Mouse (Mus musculus) thymus, adult 2 months (tissue): ENCODE measurements around the gene Aoc3. TPM values are rescaled to one million over a fixed set of nuclear protein-coding genes. Genes with fewer than 3 reads are reported as not detected.
"Not testable (repeated sequence)": the region's sequence is repeated elsewhere in the genome, so short reads cannot be mapped to it uniquely, and the experiment has no call there.

ENCODE experiments used
- DNase-seq: peaks from one replicate; pipeline ENCODE4 v3.0.0; 2021
- H3K27ac ChIP-seq: fragments of 200-500 bp; 2 replicates; pipeline ENCODE4 v1.5.1; 2012; ENCODE audit warnings: low read length, control low read depth; ENCODE audit not compliant: control insufficient read depth, insufficient read depth
- H3K27me3 ChIP-seq: fragments of 200-500 bp; 2 replicates; pipeline ENCODE4 v1.6.1; 2012; ENCODE audit warnings: mild to moderate bottlenecking, low read length, moderate library complexity, mixed read lengths; ENCODE audit not compliant: control insufficient read depth, insufficient read depth
- H3K36me3 ChIP-seq: fragments of 200-500 bp; 2 replicates; pipeline ENCODE4 v1.6.1; 2012; ENCODE audit warnings: mild to moderate bottlenecking, low read length, moderate library complexity; ENCODE audit not compliant: control insufficient read depth, insufficient read depth
- H3K4me1 ChIP-seq: fragments of 200-500 bp; replicated peaks from 2 replicates; pipeline ENCODE4 v1.6.1; 2012; ENCODE audit warnings: low read length; ENCODE audit not compliant: control insufficient read depth, insufficient read depth
- H3K4me3 ChIP-seq: fragments of 200-500 bp; 2 replicates; pipeline ENCODE4 v1.5.1; 2012; ENCODE audit warnings: mild to moderate bottlenecking, low read length, control low read depth, moderate library complexity; ENCODE audit not compliant: control insufficient read depth, insufficient read depth
- CTCF ChIP-seq: fragments of 200-500 bp; IDR thresholded peaks from 2 replicates; pipeline ENCODE4 v1.5.1; 2012; ENCODE audit warnings: mild to moderate bottlenecking, control low read depth, low read length, moderate library complexity, borderline replicate concordance; ENCODE audit not compliant: control insufficient read depth, poor library complexity, insufficient read depth; ENCODE audit errors: extremely low read depth
- POLR2A ChIP-seq: fragments of 200-500 bp; IDR thresholded peaks from 2 replicates; pipeline ENCODE4 v1.6.1; 2012; ENCODE audit warnings: mild to moderate bottlenecking, low read length, control low read depth, moderate library complexity; ENCODE audit not compliant: control insufficient read depth, poor library complexity, insufficient read depth; ENCODE audit errors: extremely low read depth
- WGBS: fragments of 180-500 bp; shearing (Covaris S2); methylation state at CpG from one replicate; pipeline ENCODE4 v1.1.7; 2018; 5-methylcytosine and 5-hydroxymethylcytosine counted together
- polyA plus RNA-seq: library from polyadenylated mRNA; depleted of rRNA; stranded (reverse); fragments of >200 nt; gene quantifications from 2 replicates; pipeline ENCODE4 v1.2.3, GENCODE M21; 2012

Gene Aoc3
- polyA plus RNA-seq, 1 experiment = 12.1 TPM

DNA sequence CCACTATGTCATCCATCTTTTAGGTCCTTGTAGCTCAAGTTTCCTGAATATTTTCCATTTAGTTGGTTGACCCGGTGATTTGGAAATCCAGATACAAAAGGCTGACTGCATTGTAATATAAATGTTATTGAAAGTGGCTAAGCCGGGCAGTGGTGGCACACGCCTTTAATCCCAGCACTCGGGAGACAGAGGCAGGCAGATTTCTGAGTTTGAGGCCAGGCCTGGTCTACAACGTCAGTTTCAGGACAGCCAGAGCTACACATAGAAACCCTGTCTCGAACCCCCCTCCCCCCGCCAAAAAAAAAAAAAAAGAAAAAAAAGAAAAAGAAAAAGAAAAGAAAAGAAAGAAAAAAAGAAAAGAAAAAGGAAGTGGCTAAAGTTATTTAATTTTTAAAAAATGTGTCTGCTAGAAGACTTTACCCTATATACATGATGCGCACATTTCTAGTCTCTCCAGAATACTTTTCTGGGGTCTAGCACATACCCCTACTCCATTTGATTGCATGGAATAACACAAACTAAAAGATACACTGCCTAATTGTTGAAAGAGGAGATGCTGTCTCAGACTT, 15.2 kb upstream of the Aoc3 start:
- no peaks in the 10 kb centered on the region for H3K27me3 ChIP-seq
- no peak overlapping the region for H3K4me3 ChIP-seq
- no peak for DNase-seq
- 94% methylated on average over 8 of the region's 8 CpGs for WGBS
- H3K27ac ChIP-seq = no peak overlapping the region
- TF ChIP-seq CTCF = no peak
- no peak for TF ChIP-seq POLR2A
- H3K36me3 ChIP-seq = peaks cover 11% of the 10 kb centered on the region
- peaks cover 5% of the 10 kb centered on the region for H3K4me1 ChIP-seq

DNA sequence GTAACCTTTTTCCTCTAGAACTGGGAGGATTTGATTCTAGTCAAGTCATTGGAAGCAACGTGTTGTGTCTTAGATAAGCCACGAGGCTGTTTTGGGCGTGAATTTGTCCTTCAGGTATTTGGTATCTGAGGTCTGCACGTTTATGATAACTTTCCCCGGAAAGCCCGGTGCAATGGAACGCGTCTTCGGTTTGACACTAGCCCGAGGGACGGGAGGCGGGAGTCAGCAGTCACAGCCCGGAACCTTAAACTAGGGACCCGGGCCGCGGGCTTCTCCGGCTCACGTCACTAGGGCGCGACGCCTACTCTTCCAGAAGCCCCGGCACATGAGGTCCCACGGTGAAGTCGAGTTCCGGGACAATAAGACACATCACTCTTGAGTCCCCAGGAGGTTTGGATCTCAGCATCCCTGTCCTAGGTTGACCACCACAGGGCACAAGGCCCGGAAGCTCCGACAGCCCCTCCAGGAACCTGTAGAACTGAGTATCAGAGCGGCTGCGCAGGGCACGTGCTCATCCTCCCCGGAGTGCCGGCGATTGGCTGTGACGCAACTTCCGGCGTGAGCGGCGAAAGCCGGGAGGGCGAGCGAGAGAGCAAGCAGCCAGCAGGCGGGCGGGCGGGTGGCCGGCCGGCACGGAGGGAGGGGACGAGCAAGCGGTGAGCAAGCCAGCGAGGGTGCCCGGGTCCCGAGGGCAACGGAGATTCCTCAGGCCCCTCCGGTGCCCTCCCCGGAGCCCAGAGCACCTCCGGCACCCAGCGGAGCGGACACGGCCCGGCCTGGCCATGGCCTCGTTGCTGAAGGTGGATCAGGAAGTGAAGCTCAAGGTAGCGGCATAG, 14.5 kb upstream of the Aoc3 start, which contains the start of gene Psme3:
Psme3 (plus strand) TSS at position 549 of the 836 bp plus-strand sequence.
- no peak; the same call in 1 of the 2 replicates for TF ChIP-seq CTCF
- peak; percentile 78 for TF ChIP-seq POLR2A
- H3K36me3 ChIP-seq = peaks cover 18% of the 10 kb centered on the region
- no peak within 1 kb of the TSS for H3K27ac ChIP-seq
- peaks cover 5% of the 10 kb centered on the region for H3K4me1 ChIP-seq
- whole genome bisulfite sequencing = under 1% methylated on average over 62 of the region's 62 CpGs
- peak; percentile 89 for DNase-seq
- H3K27me3 ChIP-seq = no peaks in the 10 kb centered on the region
- peak within 1 kb of the TSS; percentile 93 for H3K4me3 ChIP-seq

DNA sequence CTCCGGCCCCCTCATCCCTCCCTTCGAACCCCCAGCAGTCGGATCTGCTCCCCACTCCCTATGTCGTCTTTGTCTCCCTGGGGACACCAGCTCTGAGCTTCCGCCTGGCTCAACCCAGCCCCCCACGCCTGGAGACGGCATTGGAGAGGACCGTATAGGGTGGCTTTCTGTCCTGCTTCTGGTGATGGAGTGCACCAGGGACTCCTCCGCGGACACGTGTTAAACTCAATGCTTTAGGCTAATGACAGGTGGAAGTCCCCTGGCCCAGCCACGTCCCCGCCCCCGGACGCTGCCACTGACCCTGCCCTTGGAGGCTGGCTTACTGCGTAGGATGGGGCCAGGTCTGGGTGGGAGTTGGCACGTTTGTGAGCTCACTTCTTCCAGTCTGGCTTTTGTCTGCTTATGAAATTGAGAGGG, 13.9 kb upstream of the Aoc3 start:
- DNase-seq = no peak
- under 1% methylated on average over 17 of the region's 17 CpGs for WGBS
- Histone ChIP-seq H3K27me3 (no peaks in the 10 kb centered on the region), H3K27ac (no peak overlapping the region), H3K4me1 (peaks cover 5% of the 10 kb centered on the region), H3K36me3 (peaks cover 23% of the 10 kb centered on the region), H3K4me3 (peak overlapping the region; percentile 93)
- no peak for TF ChIP-seq CTCF
- TF ChIP-seq POLR2A = no peak

GRCm38 (mm10) chr11:101323609-101324008, 6.8 kb upstream of the Aoc3 start:
- TF ChIP-seq CTCF = peak; percentile 75; the same call in 1 of the 2 replicates
- TF ChIP-seq POLR2A = no peak
- H3K27me3 ChIP-seq = no peaks in the 10 kb centered on the region
- H3K36me3 ChIP-seq = peaks cover 60% of the 10 kb centered on the region

GRCm38 (mm10) chr11:101324763-101325162, 5.6 kb upstream of the Aoc3 start, which contains the start of gene Aoc2:
Gene Aoc2 (plus strand): TSS chr11:101325063.
- Histone ChIP-seq H3K4me3 (no peak within 1 kb of the TSS), H3K27ac (no peak within 1 kb of the TSS), H3K36me3 (peaks cover 53% of the 10 kb centered on the region), H3K4me1 (no peaks in the 10 kb centered on the region), H3K27me3 (no peaks in the 10 kb centered on the region)
- WGBS = 93% methylated on average over 5 of the region's 5 CpGs
- no peak for TF ChIP-seq CTCF
- no peak for TF ChIP-seq POLR2A
- DNase-seq = no peak

More at GRCm38 (mm10) chr11:101323609-101324008, 6.8 kb upstream of the Aoc3 start:
- peak; percentile 59 for DNase-seq
- Histone ChIP-seq H3K4me3 (no peak overlapping the region), H3K27ac (no peak overlapping the region), H3K4me1 (no peaks in the 10 kb centered on the region)
- 58% methylated on average over 4 of the region's 4 CpGs for WGBS

GRCm38 (mm10) chr11:101325201-101325600, 5.2 kb upstream of the Aoc3 start:
- not testable (repeated sequence) for H3K27me3 ChIP-seq, H3K27ac ChIP-seq, DNase-seq, H3K4me1 ChIP-seq, H3K4me3 ChIP-seq
- peaks cover 48% of the 10 kb centered on the region for H3K36me3 ChIP-seq
- WGBS = 95% methylated on average over 11 of the region's 11 CpGs

DNA sequence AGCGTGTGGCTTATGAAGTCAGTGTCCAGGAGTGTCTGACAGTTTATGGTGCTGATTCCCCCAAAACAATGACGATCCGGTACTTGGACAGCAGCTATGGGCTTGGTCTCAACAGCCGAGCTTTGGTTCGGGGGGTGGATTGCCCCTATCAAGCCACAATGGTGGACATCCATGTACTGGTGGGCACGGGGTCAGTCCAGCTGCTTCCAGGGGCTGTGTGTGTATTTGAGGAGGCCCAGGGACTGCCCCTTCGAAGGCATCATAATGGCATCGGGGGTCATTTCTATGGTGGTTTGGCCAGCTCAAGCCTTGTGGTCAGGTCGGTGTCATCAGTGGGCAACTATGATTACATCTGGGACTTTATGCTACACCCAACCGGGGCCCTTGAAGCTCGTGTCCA, 4.3 kb upstream of the Aoc3 start:
- no peak for DNase-seq
- no peak overlapping the region for H3K4me3 ChIP-seq
- WGBS = 97% methylated on average over 11 of the region's 11 CpGs
- TF ChIP-seq CTCF = no peak
- no peaks in the 10 kb centered on the region for H3K27me3 ChIP-seq
- H3K36me3 ChIP-seq = peaks cover 39% of the 10 kb centered on the region
- no peaks in the 10 kb centered on the region for H3K4me1 ChIP-seq
- H3K27ac ChIP-seq = no peak overlapping the region
